ENCODE assay signal across 17 mouse cellular contexts in genomic region chr10:36499713-36500112, GRCm38 (mm10). TPM values are rescaled to one million over a fixed set of nuclear protein-coding genes. Genes with fewer than 3 reads are reported as not detected.
"Had no signal": no experiment of that assay in that cellular context is flagged by ENCODE, and none has a peak within 500 bp of the region (broad histone marks: within the 10 kb centered on the region; RNA-seq: fewer than 3 reads in every experiment).

No protein-coding gene starts in this region.

- H3K27me3 ChIP-seq: limb, embryonic 12.5 days; liver, embryonic 13.5 days; lung, embryonic 15.5 days; megakaryocyte, embryonic 14.5 days; stomach, embryonic 15.5 days had no signal

- ATAC-seq: liver, postnatal 0 days; midbrain, embryonic 16.5 days had no signal

- H3K36me3 ChIP-seq: limb, embryonic 12.5 days; liver, embryonic 13.5 days; lung, embryonic 15.5 days; stomach, embryonic 15.5 days had no signal

- H3K9ac ChIP-seq: limb, embryonic 12.5 days; liver, embryonic 13.5 days; liver, postnatal 0 days; lung, embryonic 15.5 days; stomach, embryonic 15.5 days had no signal

- H3K4me3 ChIP-seq: left cerebral cortex, adult 2 months; limb, embryonic 12.5 days; liver, embryonic 13.5 days; lung, embryonic 15.5 days; megakaryocyte, embryonic 14.5 days; stomach, embryonic 15.5 days had no signal

- H3K4me1 ChIP-seq: limb, embryonic 12.5 days; liver, embryonic 13.5 days; lung, embryonic 15.5 days; megakaryocyte, embryonic 14.5 days; stomach, embryonic 15.5 days had no signal

- H3K4me2 ChIP-seq: limb, embryonic 12.5 days; liver, embryonic 13.5 days; lung, embryonic 15.5 days; midbrain, embryonic 11.5 days; stomach, embryonic 15.5 days had no signal

- H3K27ac ChIP-seq: left cerebral cortex, adult 2 months; limb, embryonic 12.5 days; liver, embryonic 13.5 days; lung, embryonic 15.5 days; macrophage; stomach, embryonic 15.5 days had no signal

- H3K9me3 ChIP-seq: limb, embryonic 12.5 days; liver, embryonic 13.5 days; lung, embryonic 15.5 days; megakaryocyte, embryonic 14.5 days; stomach, embryonic 15.5 days had no signal

- DNase-seq: kidney, postnatal 25 days; liver; liver, embryonic 13.5 days; liver, postnatal 0 days; lung, postnatal 14 days; right cerebral cortex, postnatal 14 days; thymus, postnatal 4 days had no signal

RNA-seq across cellular contexts. Expression of gene Hs3st5, which starts 6.9 kb away (rescaled TPM):
- polyA plus RNA-seq: liver, postnatal 0 days; macrophage; spleen, adult 2 months; testis, adult 2 months had no signal
